Mouse (Mus musculus) erythroblast, embryonic 14.5 days (primary cell): ENCODE measurements around the gene Plcb4.

ENCODE experiments used
- GATA1 ChIP-seq: IDR thresholded peaks from 2 replicates; pipeline ENCODE4 v1.6.1; 2012; ENCODE audit warnings: low read length, inconsistent platforms, mixed read lengths
- TAL1 ChIP-seq: IDR thresholded peaks from 3 replicates; pipeline ENCODE4 v1.6.1; 2012; ENCODE audit warnings: low read length, inconsistent platforms, mixed read lengths

GRCm38 (mm10) chr2:135652451-135652850 is 6.4 kb upstream of the Plcb4 start:
- TF ChIP-seq GATA1 = no peak
- no peak for TF ChIP-seq TAL1
